ENCODE assay signal across 8 mouse cellular contexts in genomic region chr11:78396950-78397349, GRCm38 (mm10). TPM values are rescaled to one million over a fixed set of nuclear protein-coding genes. Genes with fewer than 3 reads are reported as not detected.
A peak's percentile ranks its signal among the peaks of the same experiment; 100 is the strongest.
DNase-seq lines count a peak whose midpoint lies in the region; ATAC-seq lines count a peak whose summit lies in the region.

No protein-coding gene starts in this region.

- 40% methylated on average over 11 of the region's 11 CpGs for WGBS in heart, embryonic 10.5 days
- 36% methylated on average over 11 of the region's 11 CpGs for WGBS in hindbrain, embryonic 14.5 days

- H3K4me1 ChIP-seq in heart, embryonic 10.5 days, result peaks cover 10% of the 10 kb centered on the region; the same call in 1 of the 2 replicates
- H3K4me1 ChIP-seq in hindbrain, embryonic 14.5 days (replicated peaks; ENCODE audit: control insufficient read depth, insufficient read depth, low read length), result no peaks in the 10 kb centered on the region

- H3K9ac ChIP-seq in hindbrain, embryonic 14.5 days, result 0 out of 2 replicates have a peak overlapping the region, but pooled peaks have one; percentile 8

- no peak for DNase-seq in heart, embryonic 10.5 days (ENCODE audit: low spot score)
- no peak for DNase-seq in heart, postnatal 4 days
- DNase-seq in R1 (ENCODE audit: low read depth, low spot score), result peak; percentile 67
- no peak for DNase-seq in hindbrain, embryonic 14.5 days (ENCODE audit: low spot score)
- DNase-seq in lung, postnatal 25 days (ENCODE audit: low spot score), result peak; percentile 41
- DNase-seq in layer of hippocampus, postnatal 36 days, result no peak
- no peak for DNase-seq in frontal cortex, postnatal 36 days (ENCODE audit: low spot score in 2 of 2)
- no peak for DNase-seq in frontal cortex, postnatal 10 days (ENCODE audit: low spot score in 2 of 2)

- peak overlapping the region; percentile 38 for H3K4me2 ChIP-seq in hindbrain, embryonic 14.5 days (replicated peaks)

- H3K36me3 ChIP-seq in heart, embryonic 10.5 days, result no peaks in the 10 kb centered on the region
- H3K36me3 ChIP-seq in hindbrain, embryonic 14.5 days (replicated peaks; ENCODE audit: control insufficient read depth, insufficient read depth), result no peaks in the 10 kb centered on the region

- H3K27me3 ChIP-seq in heart, embryonic 10.5 days (ENCODE audit: insufficient read depth, poor library complexity, severe bottlenecking), result peaks cover 57% of the 10 kb centered on the region
- H3K27me3 ChIP-seq in hindbrain, embryonic 14.5 days (ENCODE audit: control insufficient read depth, insufficient read depth, low read length), result no peaks in the 10 kb centered on the region

- H3K9me3 ChIP-seq in heart, embryonic 10.5 days, result no peaks in the 10 kb centered on the region
- H3K9me3 ChIP-seq in hindbrain, embryonic 14.5 days (ENCODE audit: control insufficient read depth, low read length), result no peaks in the 10 kb centered on the region

- ATAC-seq in hindbrain, embryonic 14.5 days (ENCODE audit: low FRiP score), result no peak

- H3K27ac ChIP-seq in heart, embryonic 10.5 days, result peak overlapping the region; percentile 36; the same call in 1 of the 2 replicates
- no peak overlapping the region for H3K27ac ChIP-seq in hindbrain, embryonic 14.5 days

- peak overlapping the region; percentile 47 for H3K4me3 ChIP-seq in heart, embryonic 10.5 days
- no peak overlapping the region for H3K4me3 ChIP-seq in hindbrain, embryonic 14.5 days (replicated peaks; ENCODE audit: low read length)

RNA-seq across cellular contexts. Expression of gene Foxn1, which starts 10.6 kb away (rescaled TPM):
- 0.13 TPM in 1 of 2 replicates, not detected in the other for polyA plus RNA-seq in heart, embryonic 10.5 days (2016; fragmentation: Nextera tagmentation; extraction: Ambion mirVana)
- total RNA-seq in heart, postnatal 4 days (2021), result not detected
- not detected in 2 replicates for polyA plus RNA-seq in hindbrain, embryonic 14.5 days (2014; fragmentation: Nextera tagmentation; extraction: Ambion mirVana)
- not detected for total RNA-seq in layer of hippocampus, postnatal 36 days (2021)

RNA-seq across cellular contexts. Expression of gene Slc13a2, which starts 25.1 kb away (rescaled TPM):
- not detected in 2 replicates for polyA plus RNA-seq in heart, embryonic 10.5 days (2016; fragmentation: Nextera tagmentation; extraction: Ambion mirVana)
- total RNA-seq in heart, postnatal 4 days (2021), result not detected
- polyA plus RNA-seq in hindbrain, embryonic 14.5 days (2014; fragmentation: Nextera tagmentation; extraction: Ambion mirVana), result not detected in 2 replicates
- not detected for total RNA-seq in layer of hippocampus, postnatal 36 days (2021)

RNA-seq across cellular contexts. Expression of gene Unc119, which starts 53.7 kb away (rescaled TPM):
- polyA plus RNA-seq in heart, embryonic 10.5 days (2016; fragmentation: Nextera tagmentation; extraction: Ambion mirVana), result 40.7 and 66.1 TPM in 2 replicates
- 10 to 100 TPM; 13.5 to 14.6 TPM for total RNA-seq in heart, postnatal 4 days (2021)
- 82.6 and 95.8 TPM in 2 replicates for polyA plus RNA-seq in hindbrain, embryonic 14.5 days (2014; fragmentation: Nextera tagmentation; extraction: Ambion mirVana)
- 10 to 100 TPM; 31.6 to 36.4 TPM for total RNA-seq in layer of hippocampus, postnatal 36 days (2021)

Comparison
In these comparisons a context has a peak if more than half of its experiments do, and no peak if none do; other contexts are left out.
1. DNase-seq: peak in R1 (single experiment) and lung, postnatal 25 days (single experiment); none in heart, embryonic 10.5 days (single experiment), heart, postnatal 4 days (single experiment), hindbrain, embryonic 14.5 days (single experiment), layer of hippocampus, postnatal 36 days (0 of 2), frontal cortex, postnatal 36 days (0 of 2) and frontal cortex, postnatal 10 days (0 of 2).